Mouse (Mus musculus) liver, adult 2 months (tissue): Measurements from ENCODE around the gene Npat.

Source experiments
- CTCF ChIP-seq: fragments of 200-500 bp; IDR thresholded peaks from 2 replicates; pipeline ENCODE4 v1.5.1; 2011; ENCODE audit warnings: low read depth, low read length, control low read depth
- POLR2A ChIP-seq: fragments of 200-500 bp; IDR thresholded peaks from 2 replicates; pipeline ENCODE4 v1.6.1; 2011; ENCODE audit warnings: low read length, control low read depth; ENCODE audit not compliant: insufficient read depth; ENCODE audit errors: extremely low read depth

DNA sequence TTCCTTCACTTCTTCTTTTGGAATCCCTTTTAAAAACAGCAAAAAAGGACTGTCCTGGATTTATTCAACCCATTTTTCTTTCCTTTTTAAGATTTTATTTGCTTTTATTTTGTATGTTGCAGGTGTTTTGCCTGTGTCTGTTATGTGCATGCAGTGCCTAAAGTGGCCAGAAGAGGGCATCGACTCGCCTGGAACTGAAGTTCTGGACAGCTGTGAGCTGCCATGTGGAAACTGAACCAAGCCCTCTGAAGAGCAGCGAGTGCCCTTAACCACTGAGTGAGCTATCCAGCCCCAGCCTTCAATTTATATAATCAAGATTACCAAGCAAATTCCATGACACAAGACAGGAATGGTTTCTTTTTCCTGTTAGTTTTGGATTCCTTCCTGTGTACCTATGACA is 57.9 kb downstream of the Npat start:
- peak; percentile 90 for TF ChIP-seq CTCF
- no peak for TF ChIP-seq POLR2A
